Mouse (Mus musculus) embryonic facial prominence, embryonic 15.5 days (tissue): ENCODE measurements around the gene Slc27a2. TPM values are rescaled to one million over a fixed set of nuclear protein-coding genes. Genes with fewer than 3 reads are reported as not detected.

Experiments used
- ATAC-seq: fragments of 200-750 bp; cut with Nextera tagmentation; 2 replicates; pipeline ENCODE4 v1.8.0; 2017; ENCODE audit warnings: low read depth, moderate TSS enrichment; ENCODE audit not compliant: insufficient number of reproducible peaks, low FRiP score, low TSS enrichment
- H3K27ac ChIP-seq: fragments of 300-500 bp; sonication (generic); replicated peaks from 2 replicates; pipeline ENCODE4 v1.5.1; 2015; ENCODE audit warnings: mild to moderate bottlenecking, inconsistent platforms
- H3K27me3 ChIP-seq: fragments of 300-500 bp; sonication (generic); 2 replicates; pipeline ENCODE4 v1.6.1; 2015; ENCODE audit warnings: inconsistent platforms
- H3K36me3 ChIP-seq: fragments of 300-500 bp; sonication (generic); 2 replicates; pipeline ENCODE4 v1.6.1; 2015; ENCODE audit warnings: mild to moderate bottlenecking, inconsistent platforms
- H3K4me1 ChIP-seq: fragments of 300-500 bp; sonication (generic); 2 replicates; pipeline ENCODE4 v1.6.1; 2015; ENCODE audit warnings: inconsistent platforms
- H3K4me2 ChIP-seq: fragments of 300-500 bp; sonication (generic); replicated peaks from 2 replicates; pipeline ENCODE4 v1.6.1; 2015; ENCODE audit warnings: mild to moderate bottlenecking, inconsistent platforms
- H3K4me3 ChIP-seq: fragments of 300-500 bp; sonication (generic); replicated peaks from 2 replicates; pipeline ENCODE4 v1.5.1; 2015; ENCODE audit warnings: mild to moderate bottlenecking, inconsistent platforms
- H3K9ac ChIP-seq: fragments of 300-500 bp; sonication (generic); 2 replicates; pipeline ENCODE4 v1.6.1; 2015; ENCODE audit warnings: inconsistent platforms
- H3K9me3 ChIP-seq: fragments of 300-500 bp; sonication (generic); replicated peaks from 2 replicates; pipeline ENCODE4 v1.6.1; 2016; ENCODE audit warnings: inconsistent platforms
- WGBS: fragments of 180-500 bp; shearing (Covaris S2); methylation state at CpG from one replicate; pipeline ENCODE4 v1.1.7; 2015; 5-methylcytosine and 5-hydroxymethylcytosine counted together
- polyA plus RNA-seq: library from polyadenylated mRNA; unstranded; fragments of >200 nt; fragmentation: Nextera tagmentation; extraction: Ambion mirVana; gene quantifications from 2 replicates; pipeline ENCODE4 v1.2.1, GENCODE M21; 2015

Slc27a2 gene
- polyA plus RNA-seq, 1 experiment from 2014 or later, result 24.8 TPM

DNA sequence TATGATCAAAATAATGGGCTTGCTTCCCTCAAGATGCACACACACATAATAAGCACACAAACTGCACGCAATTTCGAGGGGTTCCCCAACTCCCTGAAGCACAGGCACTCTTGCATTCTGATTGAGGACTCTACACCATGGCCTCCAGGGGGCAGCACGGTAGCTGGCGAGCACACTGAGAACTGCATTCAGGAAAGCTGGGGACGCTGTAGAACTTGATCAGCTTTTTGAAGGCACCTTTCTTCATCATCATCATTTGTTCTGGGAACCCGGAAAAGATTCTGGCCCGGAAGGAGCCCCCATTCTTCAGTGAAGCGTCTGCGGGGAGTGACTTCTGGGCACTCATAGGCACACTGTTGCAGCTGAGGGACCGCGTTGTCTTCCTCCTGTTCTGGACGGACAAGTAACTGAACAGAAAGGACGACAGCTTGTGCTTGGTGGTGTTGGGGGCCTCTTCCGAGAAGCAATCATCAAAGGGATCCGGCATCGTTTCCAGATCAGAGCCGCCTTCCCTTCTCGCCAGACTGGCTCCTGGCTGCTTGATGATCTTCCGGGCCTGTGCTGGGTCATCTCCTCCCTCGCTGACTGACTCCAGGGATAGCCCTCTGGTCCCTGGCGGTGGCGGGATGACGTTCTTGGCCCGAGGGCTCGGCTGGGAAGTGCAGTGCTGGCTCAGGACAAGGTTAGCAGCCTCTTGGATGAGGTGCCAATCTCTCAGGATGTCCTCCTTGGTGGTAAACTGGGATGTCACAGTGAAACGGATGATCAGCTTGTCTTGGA, 41.8 kb downstream of the Slc27a2 start:
- Histone ChIP-seq H3K9ac (no peak overlapping the region), H3K4me2 (peak overlapping the region; percentile 56), H3K4me1 (0 out of 2 replicates have a peak, but pooled peaks cover 5% of the 10 kb centered on the region), H3K27ac (no peak overlapping the region), H3K27me3 (no peaks in the 10 kb centered on the region), H3K4me3 (peak overlapping the region; percentile 38), H3K36me3 (no peaks in the 10 kb centered on the region), H3K9me3 (no peaks in the 10 kb centered on the region)
- WGBS, result 28% methylated on average over 26 of the region's 26 CpGs
- no peak for ATAC-seq

DNA sequence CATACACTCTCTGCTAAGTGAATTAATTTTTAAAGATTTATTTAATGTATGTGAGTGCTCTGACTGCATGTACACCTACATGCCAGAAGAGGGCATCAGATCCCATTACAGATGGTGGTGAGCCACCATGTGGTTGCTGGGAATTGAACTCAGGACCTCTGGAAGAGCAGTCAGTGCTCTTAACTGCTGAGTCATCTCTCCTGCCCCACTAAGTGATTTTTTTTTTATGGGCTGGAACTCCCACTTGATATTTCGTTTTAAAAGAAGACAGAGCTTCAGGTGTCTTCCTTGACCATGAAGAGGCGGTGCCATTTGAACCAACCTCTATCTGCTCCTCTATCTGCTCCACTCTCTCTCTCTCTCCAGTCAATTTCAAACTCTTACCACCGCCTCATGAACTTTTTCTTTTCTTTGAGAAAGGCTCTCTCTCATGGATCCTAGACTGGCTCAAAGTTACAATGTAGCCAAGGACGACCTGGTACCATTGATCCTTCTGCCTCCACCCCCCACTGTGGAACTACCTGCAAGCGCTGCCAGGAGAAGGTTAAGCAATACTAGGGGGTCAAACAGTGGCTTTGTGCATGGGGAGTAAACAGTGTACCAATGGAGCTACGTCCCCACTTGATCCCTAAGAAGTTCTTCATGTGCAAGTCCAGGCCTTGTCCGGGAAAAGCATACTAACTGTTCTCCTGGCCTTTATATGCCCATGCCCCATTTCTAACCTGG, 44.3 kb downstream of the Slc27a2 start:
- ATAC-seq, result no peak
- Histone ChIP-seq H3K4me1 (0 out of 2 replicates have a peak, but pooled peaks cover 11% of the 10 kb centered on the region), H3K27ac (no peak overlapping the region), H3K9ac (no peak overlapping the region), H3K27me3 (no peaks in the 10 kb centered on the region), H3K4me3 (no peak overlapping the region), H3K4me2 (no peak overlapping the region), H3K36me3 (no peaks in the 10 kb centered on the region), H3K9me3 (no peaks in the 10 kb centered on the region)
- WGBS, result 94% methylated on average over 7 of the region's 7 CpGs

DNA sequence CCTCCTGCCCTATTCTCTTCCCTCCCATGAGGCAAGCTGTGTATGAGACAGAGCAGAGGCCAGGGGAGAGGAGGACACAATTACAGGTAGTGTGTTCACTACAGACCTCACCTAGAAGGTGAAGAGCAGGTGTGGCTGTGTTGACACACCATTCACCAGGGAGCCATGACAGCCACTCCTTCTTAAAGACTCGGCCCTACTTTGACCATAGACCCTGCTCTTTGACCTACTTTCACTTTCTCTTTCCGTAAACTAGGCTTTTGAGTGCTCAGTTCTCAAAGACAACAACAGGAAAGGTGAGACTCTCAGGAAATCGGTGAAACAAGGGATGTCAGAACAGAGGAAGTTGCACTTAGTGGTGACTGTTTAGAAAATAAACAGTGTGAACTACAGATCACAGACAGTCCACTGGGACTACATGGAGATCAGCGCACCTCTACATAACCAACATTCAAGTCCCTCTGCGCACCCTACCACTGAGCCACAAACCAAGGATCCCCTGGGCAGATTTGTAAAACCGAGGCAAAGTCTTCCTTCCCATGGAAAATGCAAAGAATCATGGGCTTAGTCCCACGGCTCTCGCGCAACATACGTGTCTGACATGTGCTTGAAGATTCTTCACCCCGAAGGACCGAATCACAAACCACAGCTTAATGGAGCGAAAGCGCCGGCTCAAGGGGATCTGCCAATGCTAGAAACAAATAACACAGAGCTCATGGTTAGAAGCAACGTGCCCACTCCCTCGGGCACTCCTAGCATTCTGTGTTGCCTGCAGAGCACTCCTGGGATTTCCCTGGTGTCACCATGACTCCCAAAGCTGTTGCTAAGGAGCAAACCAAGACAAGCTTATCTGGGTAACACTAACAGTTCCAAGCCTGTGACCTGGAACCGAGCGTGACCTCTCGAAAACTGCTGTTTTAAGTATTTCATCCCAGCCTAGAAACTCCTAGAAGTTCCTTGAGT, 45.4 kb downstream of the Slc27a2 start:
- H3K27ac ChIP-seq, result no peak overlapping the region
- H3K4me3 ChIP-seq, result no peak overlapping the region
- H3K4me1 ChIP-seq, result 0 out of 2 replicates have a peak, but pooled peaks cover 11% of the 10 kb centered on the region
- no peaks in the 10 kb centered on the region for H3K9me3 ChIP-seq
- H3K4me2 ChIP-seq, result no peak overlapping the region
- ATAC-seq, result peak; percentile 44
- 80% methylated on average over 20 of the region's 20 CpGs for WGBS
- no peaks in the 10 kb centered on the region for H3K36me3 ChIP-seq
- no peak overlapping the region for H3K9ac ChIP-seq
- H3K27me3 ChIP-seq, result no peaks in the 10 kb centered on the region

DNA sequence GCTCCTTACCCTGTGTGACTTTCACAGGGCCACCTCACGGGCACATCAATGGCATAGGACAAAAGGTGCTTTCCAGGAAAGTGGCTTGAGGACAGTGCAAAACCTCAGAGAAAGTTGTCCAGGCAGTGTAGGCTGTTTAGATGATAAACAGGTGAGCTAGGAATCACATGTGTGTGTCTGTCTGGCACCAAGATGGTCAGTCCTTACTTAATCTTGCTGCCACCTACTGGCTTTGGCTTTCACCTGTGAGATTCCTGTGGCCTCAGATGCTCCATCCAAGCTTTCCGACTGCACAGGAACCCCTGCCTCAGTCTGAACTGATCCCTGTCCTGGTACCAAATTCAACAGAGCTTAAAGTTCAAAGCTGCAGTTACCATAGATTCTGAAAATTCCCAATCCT, 46.2 kb downstream of the Slc27a2 start:
- Histone ChIP-seq H3K4me1 (0 out of 2 replicates have a peak, but pooled peaks cover 11% of the 10 kb centered on the region), H3K27me3 (no peaks in the 10 kb centered on the region), H3K9me3 (no peaks in the 10 kb centered on the region), H3K4me3 (no peak overlapping the region), H3K36me3 (no peaks in the 10 kb centered on the region), H3K4me2 (no peak overlapping the region), H3K27ac (no peak overlapping the region), H3K9ac (no peak overlapping the region)
- 51% methylated on average over 2 of the region's 2 CpGs for WGBS
- no peak for ATAC-seq

DNA sequence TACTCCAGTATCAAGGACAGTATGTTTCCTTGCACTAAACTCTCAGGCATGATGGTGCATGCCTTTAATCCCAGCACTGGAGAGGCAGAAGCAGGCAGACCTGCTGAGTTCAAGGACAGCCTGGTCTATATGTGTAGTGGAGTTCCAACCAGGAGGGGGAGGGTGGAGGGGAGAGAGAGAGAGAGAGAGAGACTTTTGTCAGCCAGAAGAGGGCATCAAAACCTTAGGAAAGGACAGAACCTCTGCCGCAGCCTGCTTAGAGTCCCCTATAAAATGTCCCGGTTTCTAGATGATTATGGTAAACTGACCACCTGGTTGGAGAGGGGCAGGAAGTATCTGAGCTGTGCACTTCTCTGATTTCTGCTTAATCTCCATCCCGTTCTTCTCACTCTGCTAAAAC, 46.8 kb downstream of the Slc27a2 start:
- H3K4me3 ChIP-seq, result no peak overlapping the region
- ATAC-seq, result no peak
- 10% methylated on average over 3 of the region's 3 CpGs for WGBS
- H3K27me3 ChIP-seq, result no peaks in the 10 kb centered on the region
- 0 out of 2 replicates have a peak, but pooled peaks cover 11% of the 10 kb centered on the region for H3K4me1 ChIP-seq
- no peak overlapping the region for H3K27ac ChIP-seq
- no peaks in the 10 kb centered on the region for H3K36me3 ChIP-seq
- H3K9me3 ChIP-seq, result no peaks in the 10 kb centered on the region
- no peak overlapping the region for H3K9ac ChIP-seq
- H3K4me2 ChIP-seq, result peak overlapping the region; percentile 22

DNA sequence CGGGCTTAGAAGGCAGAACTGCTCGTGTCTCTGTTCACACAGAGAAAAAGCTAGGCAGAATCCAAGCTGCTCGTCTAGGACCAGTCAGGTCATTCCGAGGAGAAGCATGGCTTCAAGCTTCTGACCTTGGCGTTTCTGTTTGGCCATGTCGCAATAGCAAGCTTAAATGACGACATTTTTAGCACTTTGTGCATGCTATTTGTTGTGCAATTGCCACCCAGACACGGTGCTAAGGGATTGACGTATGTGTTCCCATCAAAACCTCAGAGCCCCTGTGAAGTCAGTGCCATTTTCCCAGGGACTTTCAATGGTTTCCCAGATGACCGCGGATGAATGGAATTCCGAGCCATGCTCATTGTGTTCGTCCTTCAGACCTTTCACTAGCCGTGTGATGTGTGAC, 48.3 kb downstream of the Slc27a2 start:
- Histone ChIP-seq H3K4me3 (no peak overlapping the region), H3K27me3 (no peaks in the 10 kb centered on the region), H3K27ac (no peak overlapping the region), H3K36me3 (no peaks in the 10 kb centered on the region), H3K9ac (no peak overlapping the region), H3K4me1 (0 out of 2 replicates have a peak, but pooled peaks cover 8% of the 10 kb centered on the region), H3K4me2 (no peak overlapping the region), H3K9me3 (no peaks in the 10 kb centered on the region)
- 85% methylated on average over 14 of the region's 14 CpGs for WGBS
- ATAC-seq, result no peak

DNA sequence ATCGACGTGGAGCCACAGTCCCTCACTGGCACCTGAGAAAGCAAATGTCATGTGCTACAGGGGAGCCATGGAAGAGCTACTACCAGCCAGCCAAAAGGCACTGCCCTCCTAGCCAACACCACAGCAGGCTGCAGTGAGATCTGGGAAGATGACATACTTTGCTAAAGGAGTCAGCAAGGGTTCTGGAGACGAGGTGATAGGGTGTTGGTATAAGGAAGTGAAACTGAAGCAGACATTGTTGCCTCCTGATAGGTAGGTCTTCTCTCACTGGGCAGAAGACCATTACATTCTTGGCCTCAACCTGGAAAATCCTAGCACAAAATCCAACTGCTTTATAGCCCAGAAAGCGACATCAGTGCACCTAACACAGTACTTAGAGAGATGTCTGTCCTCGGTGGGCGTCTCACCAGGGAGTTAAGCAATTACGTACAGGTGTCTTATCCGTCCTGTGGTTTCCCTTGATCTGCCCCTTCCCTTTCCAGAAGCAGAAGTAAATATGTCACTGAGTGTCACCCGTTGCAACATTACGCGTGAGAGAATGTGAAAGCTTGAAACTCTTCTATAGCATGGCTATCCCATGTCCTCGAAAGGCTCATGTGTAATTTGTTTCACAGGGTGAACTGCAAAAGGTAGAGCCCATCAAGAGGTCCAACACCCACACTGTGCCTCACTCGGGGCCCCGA, 49.9 kb downstream of the Slc27a2 start:
- ATAC-seq, result no peak
- Histone ChIP-seq H3K4me3 (no peak overlapping the region), H3K36me3 (no peaks in the 10 kb centered on the region), H3K27me3 (no peaks in the 10 kb centered on the region), H3K4me1 (0 out of 2 replicates have a peak, but pooled peaks cover 8% of the 10 kb centered on the region), H3K4me2 (no peak overlapping the region), H3K9me3 (no peaks in the 10 kb centered on the region), H3K9ac (no peak overlapping the region), H3K27ac (no peak overlapping the region)
- WGBS, result 81% methylated on average over 14 of the region's 14 CpGs

DNA sequence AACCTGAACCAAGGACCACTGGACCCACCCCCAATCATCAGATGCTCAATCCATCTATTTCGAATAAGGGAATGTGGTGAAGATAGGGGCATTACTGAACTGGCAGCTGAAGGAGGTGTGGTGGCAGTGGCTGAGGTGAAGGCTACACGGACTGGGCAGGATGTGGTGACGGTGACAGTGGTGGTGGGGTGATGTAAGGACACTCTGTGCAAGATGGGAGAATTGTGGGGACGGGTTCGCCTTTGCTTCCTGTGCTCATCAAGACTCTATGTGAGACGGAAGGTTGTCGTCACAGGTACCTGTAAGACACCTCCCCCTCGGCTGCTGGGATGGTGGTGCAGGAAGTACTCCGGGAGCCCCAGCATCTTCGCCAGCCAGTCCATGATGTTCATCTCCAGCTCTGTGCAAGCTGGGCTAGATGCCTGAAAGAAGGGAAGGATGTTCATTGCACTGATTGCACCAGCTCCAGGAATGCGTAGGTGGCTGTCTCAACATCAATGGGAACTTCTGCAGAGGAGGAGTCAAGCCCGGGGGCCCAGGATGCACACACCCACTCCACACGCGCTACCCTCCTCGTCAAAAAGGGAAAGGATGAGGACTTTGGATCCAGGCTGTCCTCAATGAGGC, 54.0 kb downstream of the Slc27a2 start:
- Histone ChIP-seq H3K36me3 (no peaks in the 10 kb centered on the region), H3K4me3 (no peak overlapping the region), H3K9ac (no peak overlapping the region), H3K9me3 (no peaks in the 10 kb centered on the region), H3K4me1 (peaks cover 8% of the 10 kb centered on the region), H3K4me2 (no peak overlapping the region), H3K27ac (no peak overlapping the region), H3K27me3 (no peaks in the 10 kb centered on the region)
- no peak for ATAC-seq
- WGBS, result 85% methylated on average over 15 of the region's 15 CpGs

DNA sequence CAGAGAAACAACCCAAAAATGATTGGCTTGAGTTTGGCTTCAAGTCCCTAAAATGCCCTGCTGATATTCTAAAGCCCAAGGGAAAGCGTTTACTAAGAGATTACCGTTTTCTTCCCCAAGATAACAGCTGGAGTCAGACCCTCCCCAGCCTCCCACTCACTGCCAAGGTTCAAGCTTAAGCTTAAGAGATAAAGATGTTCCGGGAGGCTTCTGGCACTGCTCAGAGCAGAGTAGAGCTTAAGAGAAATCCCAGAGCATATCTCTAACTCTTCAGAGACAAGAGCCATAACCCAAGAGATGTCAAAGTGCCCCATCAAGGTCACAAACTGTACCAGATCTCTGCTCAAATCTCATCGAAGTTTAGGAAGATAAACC, 54.5 kb downstream of the Slc27a2 start:
- ATAC-seq, result no peak
- no peak overlapping the region for H3K4me2 ChIP-seq
- whole genome bisulfite sequencing, result 69% methylated on average over 4 of the region's 4 CpGs

DNA sequence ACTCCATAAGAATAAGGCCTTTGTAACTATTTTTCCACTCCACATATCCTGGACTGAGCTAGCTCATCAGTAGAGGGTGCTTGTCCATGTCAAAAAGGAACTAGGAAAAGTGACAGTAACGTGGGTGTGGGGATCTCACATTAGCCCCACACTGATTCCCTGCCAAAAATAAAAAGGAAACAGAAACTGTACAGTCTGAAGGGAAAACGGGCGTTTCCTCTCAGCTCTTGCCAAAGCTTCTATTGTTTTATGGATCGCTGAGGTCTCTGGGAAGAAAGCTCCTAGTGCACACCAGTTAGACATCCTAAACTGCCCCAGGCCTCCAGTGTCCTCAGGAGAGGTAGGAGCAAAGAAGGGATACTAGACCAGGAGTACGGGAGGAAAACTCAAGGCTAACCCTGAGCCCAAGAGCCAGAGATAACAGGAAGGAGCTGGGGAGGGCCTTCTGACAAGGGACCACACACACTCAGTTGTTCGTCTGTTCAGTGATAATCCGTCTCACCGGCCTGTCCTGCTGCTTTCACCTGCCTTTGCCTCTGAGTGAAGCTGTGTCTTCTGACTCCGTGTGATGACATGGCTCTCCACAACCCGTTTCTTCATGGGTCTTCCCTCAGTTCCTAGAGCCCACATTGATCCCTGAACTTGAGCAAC, 55.5 kb downstream of the Slc27a2 start:
- no peak overlapping the region for H3K9ac ChIP-seq
- 39% methylated on average over 10 of the region's 10 CpGs for WGBS

More for the DNA sequence above, 54.5 kb downstream of the Slc27a2 start:
- no peak overlapping the region for H3K4me3 ChIP-seq
- no peak overlapping the region for H3K27ac ChIP-seq
- no peak overlapping the region for H3K9ac ChIP-seq
- H3K27me3 ChIP-seq, result no peaks in the 10 kb centered on the region
- no peaks in the 10 kb centered on the region for H3K36me3 ChIP-seq
- H3K4me1 ChIP-seq, result peaks cover 8% of the 10 kb centered on the region
- no peaks in the 10 kb centered on the region for H3K9me3 ChIP-seq

More for the DNA sequence above, 55.5 kb downstream of the Slc27a2 start:
- ATAC-seq, result peak; percentile 63; the same call in 1 of the 2 replicates
- H3K4me3 ChIP-seq, result no peak overlapping the region
- no peaks in the 10 kb centered on the region for H3K36me3 ChIP-seq
- H3K27me3 ChIP-seq, result no peaks in the 10 kb centered on the region
- peaks cover 8% of the 10 kb centered on the region for H3K4me1 ChIP-seq
- peak overlapping the region; percentile 60; the same call in 1 of the 2 replicates for H3K27ac ChIP-seq
- H3K9me3 ChIP-seq, result no peaks in the 10 kb centered on the region
- no peak overlapping the region for H3K4me2 ChIP-seq
